Mouse (Mus musculus): ENCODE data around the gene Spty2d1. TPM values are rescaled to one million over a fixed set of nuclear protein-coding genes. Genes with fewer than 3 reads are reported as not detected.

Gene Spty2d1
- polyA plus RNA-seq, 1 experiment from 2014 or later = 12.2 TPM

DNA sequence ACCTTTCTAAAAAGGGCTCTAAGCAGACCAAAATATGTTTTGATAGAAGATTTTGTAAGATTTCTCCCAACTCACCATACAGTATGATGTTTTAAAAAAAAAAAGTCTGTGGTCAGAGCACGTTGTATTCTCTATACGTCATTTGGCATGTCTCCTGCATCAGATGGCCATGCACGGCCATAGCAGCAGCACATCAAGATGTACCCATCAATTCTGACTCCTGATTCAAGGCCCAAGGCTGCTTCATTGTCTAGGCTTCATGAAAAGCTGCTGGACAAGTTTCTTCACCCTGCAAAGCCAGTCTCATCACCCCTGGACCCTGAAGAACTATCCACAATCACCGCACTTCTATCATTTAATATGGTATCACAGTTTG, 6.3 kb downstream of the Spty2d1 start:
- peaks cover 10% of the 10 kb centered on the region; the same call in 1 of the 2 replicates for H3K36me3 ChIP-seq (ENCODE audit: control insufficient read depth, insufficient read depth, low read length)

GRCm38 (mm10) chr7:47001125-47001899, 6.9 kb downstream of the Spty2d1 start:
- H3K4me2 ChIP-seq (ENCODE audit: low read depth, severe bottlenecking) = no peak overlapping the region
- H3K9me3 ChIP-seq (ENCODE audit: control insufficient read depth, low read length) = no peaks in the 10 kb centered on the region
- DNase-seq (ENCODE audit: low spot score) (no peak), ATAC-seq (ENCODE audit: insufficient number of reproducible peaks, low FRiP score, low TSS enrichment, low read depth) (no peak)
- H3K4me3 ChIP-seq (ENCODE audit: low read depth, low read length) = no peak overlapping the region
- H3K4me1 ChIP-seq (ENCODE audit: control insufficient read depth, insufficient read depth, low read length) = no peaks in the 10 kb centered on the region
- no peak overlapping the region for H3K9ac ChIP-seq (ENCODE audit: low read length)
- WGBS = 82% methylated on average over 5 of the region's 5 CpGs
- no peaks in the 10 kb centered on the region for H3K27me3 ChIP-seq (ENCODE audit: control insufficient read depth, insufficient read depth, low read length)
- H3K36me3 ChIP-seq (ENCODE audit: control insufficient read depth, insufficient read depth, low read length) = peaks cover 12% of the 10 kb centered on the region; the same call in 1 of the 2 replicates
- H3K27ac ChIP-seq (replicated peaks; ENCODE audit: low read depth, low read length) = no peak overlapping the region

More for the DNA sequence above, 6.3 kb downstream of the Spty2d1 start:
- peaks cover 2% of the 10 kb centered on the region; the same call in 1 of the 2 replicates for H3K4me1 ChIP-seq (ENCODE audit: control insufficient read depth, insufficient read depth, low read length)
- no peaks in the 10 kb centered on the region for H3K27me3 ChIP-seq (ENCODE audit: control insufficient read depth, insufficient read depth, low read length)
- H3K9ac ChIP-seq (ENCODE audit: low read length) = no peak overlapping the region
- H3K27ac ChIP-seq (replicated peaks; ENCODE audit: low read depth, low read length) = no peak overlapping the region
- H3K4me3 ChIP-seq (ENCODE audit: low read depth, low read length) = no peak overlapping the region
- no peak overlapping the region for H3K4me2 ChIP-seq (ENCODE audit: low read depth, severe bottlenecking)
- ATAC-seq (ENCODE audit: insufficient number of reproducible peaks, low FRiP score, low TSS enrichment, low read depth) = no peak
- DNase-seq (ENCODE audit: low spot score) = no peak
- 81% methylated on average over 4 of the region's 4 CpGs for WGBS
- no peaks in the 10 kb centered on the region for H3K9me3 ChIP-seq (ENCODE audit: control insufficient read depth, low read length)

DNA sequence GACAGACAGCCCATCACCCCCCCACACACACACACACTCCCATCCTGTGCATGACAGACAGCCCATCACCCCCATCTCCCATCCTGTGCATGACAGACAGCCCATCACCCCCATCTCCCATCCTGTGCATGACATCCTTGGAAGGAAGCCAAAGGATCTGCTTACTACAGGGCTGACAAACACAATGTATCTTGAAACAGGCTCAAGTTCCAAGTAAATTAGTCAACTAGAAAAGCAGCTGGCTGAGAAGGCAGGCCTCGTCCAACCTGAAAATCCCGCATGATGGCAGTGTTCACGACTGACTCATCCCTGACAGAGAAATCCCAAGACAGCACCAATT, 7.6 kb downstream of the Spty2d1 start:
- WGBS = 79% methylated on average over 3 of the region's 3 CpGs
- no peak overlapping the region for H3K27ac ChIP-seq (replicated peaks; ENCODE audit: low read depth, low read length)

DNA sequence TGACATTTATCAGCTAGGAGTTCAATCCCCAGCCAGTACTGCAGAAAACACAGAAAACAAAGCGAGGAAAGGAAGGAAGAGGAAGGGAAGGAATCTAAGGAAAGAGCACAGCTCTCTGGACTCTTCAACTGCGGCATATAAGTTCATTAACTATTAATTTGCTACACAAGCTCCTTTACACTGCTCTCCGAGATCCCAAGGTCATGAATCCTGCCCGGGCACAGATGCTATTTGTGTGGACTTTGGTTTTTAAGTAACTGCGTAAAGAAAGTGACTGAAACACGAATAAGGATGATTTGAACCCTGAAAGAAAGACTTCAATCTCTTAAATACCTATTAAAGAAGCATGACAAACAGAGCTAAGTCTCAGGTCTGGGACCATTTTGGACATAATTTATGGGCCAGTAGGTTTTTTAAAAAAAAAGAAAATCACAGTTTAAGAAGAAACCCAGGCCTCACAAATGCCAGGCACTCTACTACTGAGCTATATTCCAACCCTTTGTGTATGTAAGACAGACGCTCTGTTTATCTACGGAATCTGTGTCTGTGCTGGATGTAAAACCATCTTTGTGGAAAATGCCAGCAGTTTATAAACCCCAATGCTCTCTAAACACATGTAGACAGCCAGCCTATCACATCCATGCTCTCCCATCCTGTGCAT, 8.1 kb downstream of the Spty2d1 start:
- no peak overlapping the region for H3K9ac ChIP-seq (ENCODE audit: low read length)
- DNase-seq (ENCODE audit: low spot score) (no peak), ATAC-seq (ENCODE audit: insufficient number of reproducible peaks, low FRiP score, low TSS enrichment, low read depth) (no peak)
- no peaks in the 10 kb centered on the region for H3K9me3 ChIP-seq (ENCODE audit: control insufficient read depth, low read length)
- 87% methylated on average over 8 of the region's 8 CpGs for WGBS
- no peak overlapping the region for H3K4me2 ChIP-seq (ENCODE audit: low read depth, severe bottlenecking)
- no peak overlapping the region for H3K27ac ChIP-seq (replicated peaks; ENCODE audit: low read depth, low read length)
- H3K27me3 ChIP-seq (ENCODE audit: control insufficient read depth, insufficient read depth, low read length) = no peaks in the 10 kb centered on the region
- no peaks in the 10 kb centered on the region for H3K4me1 ChIP-seq (ENCODE audit: control insufficient read depth, insufficient read depth, low read length)
- H3K36me3 ChIP-seq (ENCODE audit: control insufficient read depth, insufficient read depth, low read length) = peaks cover 13% of the 10 kb centered on the region; the same call in 1 of the 2 replicates
- H3K4me3 ChIP-seq (ENCODE audit: low read depth, low read length) = no peak overlapping the region

More for the DNA sequence above, 7.6 kb downstream of the Spty2d1 start:
- no peak overlapping the region for H3K9ac ChIP-seq (ENCODE audit: low read length)
- no peak overlapping the region for H3K4me2 ChIP-seq (ENCODE audit: low read depth, severe bottlenecking)
- H3K27me3 ChIP-seq (ENCODE audit: control insufficient read depth, insufficient read depth, low read length) = no peaks in the 10 kb centered on the region
- ATAC-seq (ENCODE audit: insufficient number of reproducible peaks, low FRiP score, low TSS enrichment, low read depth) = no peak
- H3K9me3 ChIP-seq (ENCODE audit: control insufficient read depth, low read length) = no peaks in the 10 kb centered on the region
- DNase-seq (ENCODE audit: low spot score) = no peak
- peaks cover 12% of the 10 kb centered on the region; the same call in 1 of the 2 replicates for H3K36me3 ChIP-seq (ENCODE audit: control insufficient read depth, insufficient read depth, low read length)
- no peak overlapping the region for H3K4me3 ChIP-seq (ENCODE audit: low read depth, low read length)
- no peaks in the 10 kb centered on the region for H3K4me1 ChIP-seq (ENCODE audit: control insufficient read depth, insufficient read depth, low read length)

GRCm38 (mm10) chr7:46998942-46999341, 9.3 kb downstream of the Spty2d1 start:
- H3K36me3 ChIP-seq (ENCODE audit: control insufficient read depth, insufficient read depth, low read length) = peaks cover 20% of the 10 kb centered on the region; the same call in 1 of the 2 replicates

GRCm38 (mm10) chr7:46997644-46998395, 10.4 kb downstream of the Spty2d1 start:
- H3K9ac ChIP-seq (ENCODE audit: low read length) = no peak overlapping the region
- ATAC-seq (ENCODE audit: insufficient number of reproducible peaks, low FRiP score, low TSS enrichment, low read depth) = no peak
- no peak overlapping the region for H3K27ac ChIP-seq (replicated peaks; ENCODE audit: low read depth, low read length)
- DNase-seq (ENCODE audit: low spot score) = no peak
- no peaks in the 10 kb centered on the region for H3K9me3 ChIP-seq (ENCODE audit: control insufficient read depth, low read length)
- H3K36me3 ChIP-seq (ENCODE audit: control insufficient read depth, insufficient read depth, low read length) = peaks cover 23% of the 10 kb centered on the region; the same call in 1 of the 2 replicates
- H3K4me1 ChIP-seq (ENCODE audit: control insufficient read depth, insufficient read depth, low read length) = no peaks in the 10 kb centered on the region
- H3K4me3 ChIP-seq (ENCODE audit: low read depth, low read length) = no peak overlapping the region
- no peaks in the 10 kb centered on the region for H3K27me3 ChIP-seq (ENCODE audit: control insufficient read depth, insufficient read depth, low read length)
- 87% methylated on average over 21 of the region's 21 CpGs for WGBS
- H3K4me2 ChIP-seq (ENCODE audit: low read depth, severe bottlenecking) = no peak overlapping the region

More at GRCm38 (mm10) chr7:46998942-46999341, 9.3 kb downstream of the Spty2d1 start:
- H3K9ac ChIP-seq (ENCODE audit: low read length) = no peak overlapping the region
- no peaks in the 10 kb centered on the region for H3K9me3 ChIP-seq (ENCODE audit: control insufficient read depth, low read length)
- H3K4me2 ChIP-seq (ENCODE audit: low read depth, severe bottlenecking) = no peak overlapping the region
- no peak overlapping the region for H3K27ac ChIP-seq (replicated peaks; ENCODE audit: low read depth, low read length)
- 95% methylated on average over 2 of the region's 2 CpGs for WGBS
- H3K4me1 ChIP-seq (ENCODE audit: control insufficient read depth, insufficient read depth, low read length) = no peaks in the 10 kb centered on the region
- ATAC-seq (ENCODE audit: insufficient number of reproducible peaks, low FRiP score, low TSS enrichment, low read depth) (no peak), DNase-seq (ENCODE audit: low spot score) (no peak)
- no peak overlapping the region for H3K4me3 ChIP-seq (ENCODE audit: low read depth, low read length)
- H3K27me3 ChIP-seq (ENCODE audit: control insufficient read depth, insufficient read depth, low read length) = no peaks in the 10 kb centered on the region

- no peaks in the 10 kb centered on the region for H3K27me3 ChIP-seq (ENCODE audit: control insufficient read depth, insufficient read depth, low read length)
- H3K4me3 ChIP-seq (ENCODE audit: low read depth, low read length) = no peak overlapping the region
- H3K4me2 ChIP-seq (ENCODE audit: low read depth, severe bottlenecking) = no peak overlapping the region
- 89% methylated on average over 4 of the region's 4 CpGs for WGBS
- no peaks in the 10 kb centered on the region for H3K9me3 ChIP-seq (ENCODE audit: control insufficient read depth, low read length)
- DNase-seq (ENCODE audit: low spot score) = no peak
- peaks cover 23% of the 10 kb centered on the region; the same call in 1 of the 2 replicates for H3K36me3 ChIP-seq (ENCODE audit: control insufficient read depth, insufficient read depth, low read length)
- no peak for ATAC-seq (ENCODE audit: insufficient number of reproducible peaks, low FRiP score, low TSS enrichment, low read depth)
- H3K4me1 ChIP-seq (ENCODE audit: control insufficient read depth, insufficient read depth, low read length) = no peaks in the 10 kb centered on the region
- H3K9ac ChIP-seq (ENCODE audit: low read length) = no peak overlapping the region
- no peak overlapping the region for H3K27ac ChIP-seq (replicated peaks; ENCODE audit: low read depth, low read length)
These were observed 11.2 kb downstream of the Spty2d1 start for GRCm38 (mm10) chr7:46997008-46997407.

DNA sequence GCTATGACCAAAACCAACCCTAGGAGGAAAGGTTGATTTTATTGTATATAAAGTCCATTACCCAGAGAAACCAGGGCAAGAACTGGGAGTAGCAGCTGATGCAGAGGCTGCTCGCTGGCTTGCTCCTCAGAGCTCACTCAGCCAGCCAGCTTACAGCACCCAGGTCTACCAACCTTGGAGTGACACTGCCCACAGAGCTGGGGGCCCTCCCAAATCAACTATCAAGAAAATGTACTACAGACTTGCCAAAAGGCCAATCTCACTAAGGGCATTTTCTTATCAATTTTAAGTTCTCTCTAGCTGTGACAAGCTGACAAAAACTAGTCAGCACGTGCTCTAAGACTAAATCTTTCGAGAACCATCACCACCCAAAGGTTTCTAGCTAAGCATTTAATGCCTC, 12.7 kb downstream of the Spty2d1 start:
- Histone ChIP-seq H3K4me1 (ENCODE audit: control insufficient read depth, insufficient read depth, low read length) (no peaks in the 10 kb centered on the region), H3K36me3 (ENCODE audit: control insufficient read depth, insufficient read depth, low read length) (peaks cover 23% of the 10 kb centered on the region; the same call in 1 of the 2 replicates), H3K9me3 (ENCODE audit: control insufficient read depth, low read length) (no peaks in the 10 kb centered on the region), H3K4me3 (ENCODE audit: low read depth, low read length) (no peak overlapping the region), H3K4me2 (ENCODE audit: low read depth, severe bottlenecking) (no peak overlapping the region), H3K27ac (replicated peaks; ENCODE audit: low read depth, low read length) (no peak overlapping the region), H3K27me3 (ENCODE audit: control insufficient read depth, insufficient read depth, low read length) (no peaks in the 10 kb centered on the region), H3K9ac (ENCODE audit: low read length) (no peak overlapping the region)
- WGBS = 89% methylated on average over 3 of the region's 3 CpGs
- DNase-seq (ENCODE audit: low spot score) = no peak
- no peak for ATAC-seq (ENCODE audit: insufficient number of reproducible peaks, low FRiP score, low TSS enrichment, low read depth)

All from limb, embryonic 11.5 days (tissue).